Mouse (Mus musculus) bone marrow macrophage, adult 2 months (primary cell): ENCODE measurements around the gene Crlf1.

Experiments
- CTCF ChIP-seq: IDR thresholded peaks from 2 replicates; pipeline ENCODE4 v1.5.1; 2012; ENCODE audit warnings: low read depth, mild to moderate bottlenecking, low read length, moderate library complexity
- POLR2A ChIP-seq: IDR thresholded peaks from 2 replicates; pipeline ENCODE4 v1.6.1; 2012; ENCODE audit warnings: mild to moderate bottlenecking, low read depth, low read length, borderline replicate concordance

DNA sequence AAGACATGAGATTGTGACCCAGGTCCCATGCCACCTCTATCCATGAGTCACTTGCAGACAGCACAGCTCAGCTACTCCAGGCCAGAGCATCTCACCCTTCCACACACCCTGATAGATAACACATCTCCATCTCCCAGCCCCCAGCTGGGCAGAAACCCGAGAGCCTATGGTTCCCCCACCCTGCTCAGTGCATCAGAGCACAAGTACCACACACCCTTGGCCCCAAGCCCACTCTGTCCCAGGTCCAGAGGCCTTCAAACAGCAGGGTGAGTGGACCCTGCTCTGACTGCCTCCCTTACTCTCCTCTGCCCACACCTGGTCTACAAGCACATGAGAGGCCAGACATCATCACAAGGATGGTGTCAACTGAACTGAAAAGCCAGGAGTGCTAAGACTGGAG is 25.1 kb upstream of the Crlf1 start:
- no peak for TF ChIP-seq POLR2A
- TF ChIP-seq CTCF: no peak
